Mouse (Mus musculus) brain, embryonic 14.5 days (tissue): ENCODE measurements around the gene Mvk.

Experiments
- CTCF ChIP-seq: fragments of 200-500 bp; IDR thresholded peaks from 2 replicates; pipeline ENCODE4 v1.5.1; 2012; ENCODE audit warnings: inconsistent platforms, mild to moderate bottlenecking, moderate library complexity, borderline replicate concordance; ENCODE audit not compliant: insufficient read depth, insufficient read length; ENCODE audit errors: extremely low read depth
- POLR2A ChIP-seq: fragments of 200-500 bp; IDR thresholded peaks from 2 replicates; pipeline ENCODE4 v1.6.1; 2012; ENCODE audit warnings: mild to moderate bottlenecking, inconsistent platforms, borderline replicate concordance; ENCODE audit not compliant: poor library complexity, insufficient read depth, insufficient read length, severe bottlenecking; ENCODE audit errors: extremely low read depth

- TF ChIP-seq CTCF: no peak
- TF ChIP-seq POLR2A: no peak
These were observed 38.5 kb downstream of the Mvk start for GRCm38 (mm10) chr5:114482587-114483011.
